Mouse (Mus musculus) lung, postnatal 0 days (tissue): ENCODE measurements around the gene Lekr1.

Source experiments
- CTCF ChIP-seq: IDR thresholded peaks from 2 replicates; pipeline ENCODE4 v1.5.1; 2016; ENCODE audit warnings: antibody characterized with exemption, mild to moderate bottlenecking
- EP300 ChIP-seq: IDR thresholded peaks from 2 replicates; pipeline ENCODE4 v1.6.1; 2016; ENCODE audit warnings: antibody characterized with exemption, mild to moderate bottlenecking, control low read depth

DNA sequence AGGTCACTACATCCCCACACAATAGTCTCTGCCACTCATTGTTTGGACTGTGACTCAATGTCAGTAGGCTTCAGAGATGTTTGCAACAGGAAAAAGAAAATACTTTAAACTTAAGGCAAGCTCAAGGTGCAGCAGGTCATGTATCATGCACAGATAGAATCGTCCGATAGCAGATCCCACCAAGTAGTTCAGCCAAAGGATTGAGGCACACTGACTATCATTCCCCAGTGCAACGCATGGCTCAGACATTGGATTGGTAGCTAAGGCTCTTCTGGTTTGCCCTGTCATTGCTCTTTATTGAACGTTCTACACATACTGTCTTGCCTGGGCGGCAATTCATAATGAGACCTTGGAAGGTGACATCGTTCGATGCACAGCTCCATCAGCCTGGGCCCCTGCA is 9.6 kb upstream of the Lekr1 start:
- no peak for TF ChIP-seq CTCF
- no peak for TF ChIP-seq EP300
